Mouse (Mus musculus): ENCODE measurements at regions not wholly inside any gene's neighbourhood (a gene's known extent, or its start where the extent isn't known, plus 50 kb on each side); places are given as distances from the start of the nearest gene placed in this dataset.
"Not testable (repeated sequence)": the region's sequence is repeated elsewhere in the genome, so short reads cannot be mapped to it uniquely, and the experiment has no call there.

- ATAC-seq (replicated peaks in 1 of 2; ENCODE audit: insufficient read depth in 1 of 2, low FRiP score in 2 of 2, low TSS enrichment in 1 of 2, low read depth in 1 of 2, poor library complexity in 2 of 2, severe bottlenecking in 2 of 2), result no peak
These were observed 50.7 kb upstream of the Wdr26 start for GRCm38 (mm10) chr1:181262496-181262895.

GRCm38 (mm10) chr1:181263216-181263615, 51.4 kb upstream of the Wdr26 start:
- no peak for ATAC-seq (replicated peaks in 1 of 2; ENCODE audit: insufficient read depth in 1 of 2, low FRiP score in 2 of 2, low TSS enrichment in 1 of 2, low read depth in 1 of 2, poor library complexity in 2 of 2, severe bottlenecking in 2 of 2)

- not testable (repeated sequence) for ATAC-seq (replicated peaks in 1 of 2; ENCODE audit: insufficient read depth in 1 of 2, low FRiP score in 2 of 2, low TSS enrichment in 1 of 2, low read depth in 1 of 2, poor library complexity in 2 of 2, severe bottlenecking in 2 of 2)
These were observed 58.7 kb upstream of the Wdr26 start for GRCm38 (mm10) chr1:181270469-181270868.

- ATAC-seq (replicated peaks in 1 of 2; ENCODE audit: insufficient read depth in 1 of 2, low FRiP score in 2 of 2, low TSS enrichment in 1 of 2, low read depth in 1 of 2, poor library complexity in 2 of 2, severe bottlenecking in 2 of 2), result no peak
These were observed 59.4 kb upstream of the Wdr26 start for GRCm38 (mm10) chr1:181271164-181271563.

- ATAC-seq (replicated peaks in 1 of 2; ENCODE audit: insufficient read depth in 1 of 2, low FRiP score in 2 of 2, low TSS enrichment in 1 of 2, low read depth in 1 of 2, poor library complexity in 2 of 2, severe bottlenecking in 2 of 2), result no peak
These were observed 60.0 kb upstream of the Wdr26 start for GRCm38 (mm10) chr1:181271821-181272220.

GRCm38 (mm10) chr1:181272622-181273296, 61.0 kb upstream of the Wdr26 start:
- peak; percentile 82 to 93 for ATAC-seq (replicated peaks in 1 of 2; ENCODE audit: insufficient read depth in 1 of 2, low FRiP score in 2 of 2, low TSS enrichment in 1 of 2, low read depth in 1 of 2, poor library complexity in 2 of 2, severe bottlenecking in 2 of 2)

GRCm38 (mm10) chr1:181273540-181274204, 61.9 kb upstream of the Wdr26 start:
- ATAC-seq (replicated peaks in 1 of 2; ENCODE audit: insufficient read depth in 1 of 2, low FRiP score in 2 of 2, low TSS enrichment in 1 of 2, low read depth in 1 of 2, poor library complexity in 2 of 2, severe bottlenecking in 2 of 2), result no peak

- ATAC-seq (replicated peaks in 1 of 2; ENCODE audit: insufficient read depth in 1 of 2, low FRiP score in 2 of 2, low TSS enrichment in 1 of 2, low read depth in 1 of 2, poor library complexity in 2 of 2, severe bottlenecking in 2 of 2), result no peak
These were observed 69.0 kb upstream of the Wdr26 start for GRCm38 (mm10) chr1:181280826-181281225.

- not testable (repeated sequence) for ATAC-seq (replicated peaks in 1 of 2; ENCODE audit: insufficient read depth in 1 of 2, low FRiP score in 2 of 2, low TSS enrichment in 1 of 2, low read depth in 1 of 2, poor library complexity in 2 of 2, severe bottlenecking in 2 of 2)
These were observed 69.4 kb upstream of the Cnih3 start for GRCm38 (mm10) chr1:181282986-181283385.

GRCm38 (mm10) chr1:181283539-181283938, 68.9 kb upstream of the Cnih3 start:
- not testable (repeated sequence) for ATAC-seq (replicated peaks in 1 of 2; ENCODE audit: insufficient read depth in 1 of 2, low FRiP score in 2 of 2, low TSS enrichment in 1 of 2, low read depth in 1 of 2, poor library complexity in 2 of 2, severe bottlenecking in 2 of 2)

GRCm38 (mm10) chr1:181284301-181285197, 67.9 kb upstream of the Cnih3 start:
- peak in 1 of 2 experiments; percentile 32; a peak in 1 of 4 replicates for ATAC-seq (replicated peaks in 1 of 2; ENCODE audit: insufficient read depth in 1 of 2, low FRiP score in 2 of 2, low TSS enrichment in 1 of 2, low read depth in 1 of 2, poor library complexity in 2 of 2, severe bottlenecking in 2 of 2)

GRCm38 (mm10) chr1:181285600-181285999, 66.8 kb upstream of the Cnih3 start:
- ATAC-seq (replicated peaks in 1 of 2; ENCODE audit: insufficient read depth in 1 of 2, low FRiP score in 2 of 2, low TSS enrichment in 1 of 2, low read depth in 1 of 2, poor library complexity in 2 of 2, severe bottlenecking in 2 of 2), result no peak

GRCm38 (mm10) chr1:181286146-181286545, 66.3 kb upstream of the Cnih3 start:
- no peak for ATAC-seq (replicated peaks in 1 of 2; ENCODE audit: insufficient read depth in 1 of 2, low FRiP score in 2 of 2, low TSS enrichment in 1 of 2, low read depth in 1 of 2, poor library complexity in 2 of 2, severe bottlenecking in 2 of 2)

- no peak for ATAC-seq (replicated peaks in 1 of 2; ENCODE audit: insufficient read depth in 1 of 2, low FRiP score in 2 of 2, low TSS enrichment in 1 of 2, low read depth in 1 of 2, poor library complexity in 2 of 2, severe bottlenecking in 2 of 2)
These were observed 65.3 kb upstream of the Cnih3 start for GRCm38 (mm10) chr1:181287166-181287565.

GRCm38 (mm10) chr1:181289385-181290035, 62.9 kb upstream of the Cnih3 start:
- no peak for ATAC-seq (replicated peaks in 1 of 2; ENCODE audit: insufficient read depth in 1 of 2, low FRiP score in 2 of 2, low TSS enrichment in 1 of 2, low read depth in 1 of 2, poor library complexity in 2 of 2, severe bottlenecking in 2 of 2)

GRCm38 (mm10) chr1:181291202-181291601, 61.2 kb upstream of the Cnih3 start:
- ATAC-seq (replicated peaks in 1 of 2; ENCODE audit: insufficient read depth in 1 of 2, low FRiP score in 2 of 2, low TSS enrichment in 1 of 2, low read depth in 1 of 2, poor library complexity in 2 of 2, severe bottlenecking in 2 of 2), result no peak

- ATAC-seq (replicated peaks in 1 of 2; ENCODE audit: insufficient read depth in 1 of 2, low FRiP score in 2 of 2, low TSS enrichment in 1 of 2, low read depth in 1 of 2, poor library complexity in 2 of 2, severe bottlenecking in 2 of 2), result no peak
These were observed 60.5 kb upstream of the Cnih3 start for GRCm38 (mm10) chr1:181291966-181292365.

Measured in hematopoietic stem cell, adult 5-6 weeks (primary cell).